Mouse (Mus musculus): ENCODE measurements at regions not wholly inside any gene's neighbourhood (a gene's known extent, or its start where the extent isn't known, plus 50 kb on each side); places are given as distances from the start of the nearest gene placed in this dataset.
A peak's percentile ranks its signal among the peaks of the same experiment; 100 is the strongest.

GRCm38 (mm10) chr1:153962161-153962720 lies 62.2 kb upstream of the Teddm2 start:
- no peak for DNase-seq (ENCODE audit: low spot score in 2 of 2)

- no peak for DNase-seq (ENCODE audit: low spot score in 2 of 2)
Observed at GRCm38 (mm10) chr1:153963744-153964342, 63.8 kb upstream of the Teddm2 start.

GRCm38 (mm10) chr1:153969401-153969800 lies 69.4 kb upstream of the Teddm2 start:
- no peak for DNase-seq (ENCODE audit: low spot score in 2 of 2)

- DNase-seq (ENCODE audit: low spot score in 2 of 2): no peak
Observed at GRCm38 (mm10) chr1:153974300-153974699, 74.3 kb upstream of the Teddm2 start.

- DNase-seq (ENCODE audit: low spot score in 2 of 2): peak in 1 of 2 experiments; percentile 37
Observed at GRCm38 (mm10) chr1:153977963-153978726, 78.1 kb upstream of the Teddm2 start.

- peak; percentile 28 to 30 for DNase-seq (ENCODE audit: low spot score in 2 of 2)
Observed at GRCm38 (mm10) chr1:153980886-153981285, 80.9 kb upstream of the Teddm2 start.

- DNase-seq (ENCODE audit: low spot score in 2 of 2): no peak
Observed at GRCm38 (mm10) chr1:153985595-153985994, 85.6 kb upstream of the Teddm2 start.

- no peak for DNase-seq (ENCODE audit: low spot score in 2 of 2)
Observed at GRCm38 (mm10) chr1:153986632-153987031, 86.6 kb upstream of the Teddm2 start.

- DNase-seq (ENCODE audit: low spot score in 2 of 2): no peak
Observed at GRCm38 (mm10) chr1:153988297-153988696, 88.3 kb upstream of the Teddm2 start.

GRCm38 (mm10) chr1:153990651-153991435 lies 90.8 kb upstream of the Teddm2 start:
- no peak for DNase-seq (ENCODE audit: low spot score in 2 of 2)

GRCm38 (mm10) chr1:153992466-153992865 lies 92.4 kb upstream of the Teddm2 start:
- no peak for DNase-seq (ENCODE audit: low spot score in 2 of 2)

- no peak for DNase-seq (ENCODE audit: low spot score in 2 of 2)
Observed at GRCm38 (mm10) chr1:153994871-153995270, 94.8 kb upstream of the Teddm2 start.

GRCm38 (mm10) chr1:153997201-153998181 lies 97.5 kb upstream of the Teddm2 start:
- DNase-seq (ENCODE audit: low spot score in 2 of 2): no peak

GRCm38 (mm10) chr1:153999776-154000175 lies 99.7 kb upstream of the Teddm2 start:
- DNase-seq (ENCODE audit: low spot score in 2 of 2): no peak

- no peak for DNase-seq (ENCODE audit: low spot score in 2 of 2)
Observed at GRCm38 (mm10) chr1:154003669-154004068, 103.6 kb upstream of the Teddm2 start.

- no peak for DNase-seq (ENCODE audit: low spot score in 2 of 2)
Observed at GRCm38 (mm10) chr1:154004647-154005046, 104.6 kb upstream of the Teddm2 start.

GRCm38 (mm10) chr1:154006055-154006454 lies 106.0 kb upstream of the Teddm2 start:
- no peak for DNase-seq (ENCODE audit: low spot score in 2 of 2)

- no peak for DNase-seq (ENCODE audit: low spot score in 2 of 2)
Observed at GRCm38 (mm10) chr1:154007440-154007839, 107.4 kb upstream of the Teddm2 start.

- no peak for DNase-seq (ENCODE audit: low spot score in 2 of 2)
Observed at GRCm38 (mm10) chr1:154008593-154009310, 108.7 kb upstream of the Teddm2 start.

- no peak for DNase-seq (ENCODE audit: low spot score in 2 of 2)
Observed at GRCm38 (mm10) chr1:154010681-154011080, 110.7 kb upstream of the Teddm2 start.

All from frontal cortex, postnatal 36 days (tissue).